Mouse (Mus musculus): ENCODE data around the gene Hpn. TPM values are rescaled to one million over a fixed set of nuclear protein-coding genes. Genes with fewer than 3 reads are reported as not detected.

Hpn gene
- polyA plus RNA-seq (2012; rRNA removed) (5.5 and 6.6 TPM in 2 replicates), polyA plus RNA-seq (2014; fragmentation: Nextera tagmentation; extraction: Ambion mirVana) (2.5 and 3.1 TPM in 2 replicates)

DNA sequence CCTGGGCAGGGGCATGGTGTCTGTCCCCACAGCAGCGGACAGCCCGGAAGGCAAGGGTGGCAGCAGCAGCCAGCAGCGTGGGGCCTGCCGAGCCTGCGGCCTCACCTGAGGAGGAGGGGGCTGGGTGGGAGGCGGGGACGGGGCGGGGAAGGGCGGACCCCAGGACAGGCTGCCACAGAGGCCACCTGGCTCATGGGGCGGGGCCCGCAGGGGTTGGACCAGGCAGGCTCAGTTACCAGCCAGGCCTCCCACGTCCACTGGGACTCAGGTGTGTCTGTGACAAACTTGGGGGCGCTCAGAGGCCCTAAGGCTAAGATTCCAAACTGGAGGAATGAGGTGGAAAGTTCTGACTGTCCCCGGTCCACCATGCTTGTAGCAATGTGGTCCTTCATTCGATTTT is at the start of gene Hpn:
Gene Hpn, minus strand, starts transcription at position 109 of the 400 bp plus-strand sequence.
- Histone ChIP-seq H3K27me3 (ENCODE audit: control insufficient read depth, insufficient read depth, low read length) (no peaks in the 10 kb centered on the region), H3K4me1 (ENCODE audit: control insufficient read depth, insufficient read depth, low read length) (peaks cover 9% of the 10 kb centered on the region), H3K4me3 (replicated peaks; ENCODE audit: low read length) (no peak within 1 kb of the TSS), H3K9ac (ENCODE audit: low read depth, low read length, severe bottlenecking) (no peak within 1 kb of the TSS), H3K9me3 (ENCODE audit: control insufficient read depth, low read length) (no peaks in the 10 kb centered on the region), H3K27ac (replicated peaks; ENCODE audit: low read depth, low read length) (no peak within 1 kb of the TSS), H3K4me2 (replicated peaks; ENCODE audit: low read depth, low read length, severe bottlenecking) (peak within 1 kb of the TSS; percentile 37), H3K36me3 (ENCODE audit: control insufficient read depth, insufficient read depth, low read length) (no peaks in the 10 kb centered on the region)
- 13% methylated on average over 15 of the region's 15 CpGs for WGBS
- DNase-seq (ENCODE audit: low spot score) = no peak
- no peak for TF ChIP-seq POLR2A (IDR thresholded peaks at IDR 0.05; ENCODE audit: borderline replicate concordance, extremely low read depth, insufficient read depth, insufficient read length)
- no peak for ATAC-seq (ENCODE audit: low FRiP score, low read depth)

DNA sequence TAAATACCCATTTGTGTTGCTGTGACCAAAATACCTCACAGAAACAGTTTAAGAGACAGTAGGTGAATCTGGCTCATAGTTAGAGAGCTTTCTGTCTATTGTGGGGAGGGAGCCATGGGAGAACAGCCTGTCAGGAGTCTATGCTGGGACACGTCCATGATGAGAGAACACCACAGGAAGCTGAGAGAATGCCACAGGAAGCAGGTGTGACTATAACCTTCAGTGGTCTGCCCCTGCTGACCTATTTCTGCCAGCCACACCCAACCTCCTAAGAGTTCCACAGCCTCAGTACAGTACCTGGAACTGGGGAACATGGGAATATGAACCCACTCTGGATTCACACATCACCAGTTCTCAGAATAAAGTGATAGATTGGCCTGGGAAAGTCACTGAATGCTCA is 49.7 kb upstream of the Hpn start:
- Histone ChIP-seq H3K27ac (replicated peaks; ENCODE audit: low read depth, low read length) (no peak overlapping the region), H3K4me1 (ENCODE audit: control insufficient read depth, insufficient read depth, low read length) (no peaks in the 10 kb centered on the region), H3K9me3 (ENCODE audit: control insufficient read depth, low read length) (no peaks in the 10 kb centered on the region), H3K27me3 (ENCODE audit: control insufficient read depth, insufficient read depth, low read length) (no peaks in the 10 kb centered on the region), H3K9ac (ENCODE audit: low read depth, low read length, severe bottlenecking) (no peak overlapping the region), H3K4me2 (replicated peaks; ENCODE audit: low read depth, low read length, severe bottlenecking) (no peak overlapping the region), H3K36me3 (ENCODE audit: control insufficient read depth, insufficient read depth, low read length) (no peaks in the 10 kb centered on the region), H3K4me3 (replicated peaks; ENCODE audit: low read length) (no peak overlapping the region)
- DNase-seq (ENCODE audit: low spot score) (no peak), ATAC-seq (ENCODE audit: low FRiP score, low read depth) (no peak)
- 38% methylated on average over 1 of the region's 1 CpGs for WGBS
- TF ChIP-seq POLR2A (IDR thresholded peaks at IDR 0.05; ENCODE audit: borderline replicate concordance, extremely low read depth, insufficient read depth, insufficient read length) = no peak

DNA sequence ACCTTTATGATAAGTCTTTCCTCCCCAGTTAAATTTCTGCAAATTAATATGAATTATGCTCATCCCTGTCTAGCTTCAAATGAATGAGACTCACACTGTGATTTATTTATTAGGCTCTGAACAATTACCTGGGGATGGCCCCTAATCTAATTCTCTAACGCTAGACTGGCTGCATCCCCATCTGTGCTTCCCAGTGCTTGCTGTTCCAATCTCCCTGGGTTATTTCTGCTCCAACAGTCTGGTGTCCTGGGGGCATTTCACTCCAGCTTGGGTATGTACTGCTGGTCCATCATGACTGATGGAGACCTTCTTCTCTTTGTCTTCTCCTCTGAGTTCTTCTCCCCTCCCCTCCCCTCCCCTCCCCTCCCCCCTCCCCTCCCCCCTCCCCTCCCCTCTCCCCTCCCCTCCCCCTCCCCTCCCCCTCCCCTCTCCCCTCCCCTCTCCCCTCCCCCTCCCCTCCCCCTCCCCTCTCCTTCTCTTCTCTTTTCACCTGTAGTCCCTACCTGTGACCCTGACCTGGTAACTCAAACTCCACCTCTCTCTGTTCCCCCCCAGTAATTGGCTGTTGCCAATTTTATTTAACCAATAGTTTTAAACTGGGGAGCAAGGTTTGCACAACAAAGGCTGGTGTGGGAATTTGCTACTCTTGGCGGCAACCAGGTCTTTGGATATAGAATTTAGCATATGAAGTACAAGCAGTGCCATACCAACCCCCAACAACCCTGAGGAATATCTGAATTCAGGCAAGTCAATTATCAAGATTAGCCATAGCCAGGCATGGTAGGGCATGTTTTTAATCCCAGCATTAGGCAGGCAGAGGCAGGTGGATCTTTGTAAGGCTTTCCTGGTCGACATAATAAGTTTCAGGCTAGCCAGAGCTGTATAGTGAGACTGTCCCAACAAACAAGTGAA is 48.8 kb upstream of the Hpn start:
- Histone ChIP-seq H3K27ac (replicated peaks; ENCODE audit: low read depth, low read length) (no peak overlapping the region), H3K9me3 (ENCODE audit: control insufficient read depth, low read length) (no peaks in the 10 kb centered on the region), H3K4me1 (ENCODE audit: control insufficient read depth, insufficient read depth, low read length) (no peaks in the 10 kb centered on the region), H3K4me2 (replicated peaks; ENCODE audit: low read depth, low read length, severe bottlenecking) (no peak overlapping the region), H3K4me3 (replicated peaks; ENCODE audit: low read length) (no peak overlapping the region), H3K9ac (ENCODE audit: low read depth, low read length, severe bottlenecking) (no peak overlapping the region), H3K36me3 (ENCODE audit: control insufficient read depth, insufficient read depth, low read length) (no peaks in the 10 kb centered on the region), H3K27me3 (ENCODE audit: control insufficient read depth, insufficient read depth, low read length) (no peaks in the 10 kb centered on the region)
- 62% methylated on average over 3 of the region's 3 CpGs for WGBS
- no peak for ATAC-seq (ENCODE audit: low FRiP score, low read depth)
- DNase-seq (ENCODE audit: low spot score) = no peak
- no peak for TF ChIP-seq POLR2A (IDR thresholded peaks at IDR 0.05; ENCODE audit: borderline replicate concordance, extremely low read depth, insufficient read depth, insufficient read length)

DNA sequence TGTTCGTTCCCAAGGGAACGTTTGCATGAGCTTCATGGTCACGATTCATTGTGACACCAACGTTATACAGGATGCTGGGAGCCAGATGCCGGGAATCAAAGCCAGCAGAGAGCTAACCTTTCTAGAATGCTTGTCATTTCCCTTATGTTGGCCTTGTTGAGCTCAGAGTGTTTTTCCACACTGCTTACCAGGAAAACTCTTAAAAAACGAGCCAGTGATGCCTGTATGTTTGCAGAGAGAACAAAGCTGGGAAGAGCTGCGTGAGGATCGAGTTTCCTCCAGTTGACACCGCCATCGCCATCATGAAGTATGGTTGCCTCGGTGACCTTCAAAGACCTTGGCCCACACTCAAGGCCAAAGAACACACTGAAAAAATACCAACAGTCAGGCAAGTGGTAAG is 47.2 kb upstream of the Hpn start:
- H3K4me3 ChIP-seq (replicated peaks; ENCODE audit: low read length) = no peak overlapping the region
- no peaks in the 10 kb centered on the region for H3K9me3 ChIP-seq (ENCODE audit: control insufficient read depth, low read length)
- H3K27me3 ChIP-seq (ENCODE audit: control insufficient read depth, insufficient read depth, low read length) = no peaks in the 10 kb centered on the region
- no peak overlapping the region for H3K27ac ChIP-seq (replicated peaks; ENCODE audit: low read depth, low read length)
- TF ChIP-seq POLR2A (IDR thresholded peaks at IDR 0.05; ENCODE audit: borderline replicate concordance, extremely low read depth, insufficient read depth, insufficient read length) = no peak
- no peaks in the 10 kb centered on the region for H3K4me1 ChIP-seq (ENCODE audit: control insufficient read depth, insufficient read depth, low read length)
- no peak overlapping the region for H3K4me2 ChIP-seq (replicated peaks; ENCODE audit: low read depth, low read length, severe bottlenecking)
- 68% methylated on average over 11 of the region's 11 CpGs for WGBS
- DNase-seq (ENCODE audit: low spot score) (no peak), ATAC-seq (ENCODE audit: low FRiP score, low read depth) (no peak)
- no peaks in the 10 kb centered on the region for H3K36me3 ChIP-seq (ENCODE audit: control insufficient read depth, insufficient read depth, low read length)
- H3K9ac ChIP-seq (ENCODE audit: low read depth, low read length, severe bottlenecking) = no peak overlapping the region

DNA sequence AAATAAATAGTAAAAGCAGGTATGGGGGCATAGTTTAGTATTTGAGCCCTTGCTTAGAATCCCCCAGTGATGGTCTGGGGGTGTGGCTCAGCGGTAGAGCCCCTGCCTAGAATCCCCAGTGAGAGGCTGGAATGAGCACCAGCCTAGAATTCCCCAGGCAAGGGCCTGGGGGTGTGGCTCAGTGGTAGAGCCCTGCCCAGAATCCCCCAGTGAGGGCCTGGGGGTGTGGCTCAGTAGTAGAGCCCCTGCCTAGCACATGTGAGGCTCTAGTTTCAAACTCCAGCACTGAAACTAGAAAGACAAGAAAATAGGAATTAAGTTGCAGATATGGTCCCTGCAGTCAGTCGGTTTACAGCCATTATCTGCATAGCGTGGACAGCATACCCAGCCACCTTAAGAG is 46.7 kb upstream of the Hpn start:
- ATAC-seq (ENCODE audit: low FRiP score, low read depth) = no peak
- WGBS = 60% methylated on average over 3 of the region's 3 CpGs
- Histone ChIP-seq H3K4me1 (ENCODE audit: control insufficient read depth, insufficient read depth, low read length) (no peaks in the 10 kb centered on the region), H3K4me3 (replicated peaks; ENCODE audit: low read length) (no peak overlapping the region), H3K36me3 (ENCODE audit: control insufficient read depth, insufficient read depth, low read length) (no peaks in the 10 kb centered on the region), H3K9ac (ENCODE audit: low read depth, low read length, severe bottlenecking) (no peak overlapping the region), H3K9me3 (ENCODE audit: control insufficient read depth, low read length) (no peaks in the 10 kb centered on the region), H3K27me3 (ENCODE audit: control insufficient read depth, insufficient read depth, low read length) (no peaks in the 10 kb centered on the region), H3K27ac (replicated peaks; ENCODE audit: low read depth, low read length) (no peak overlapping the region), H3K4me2 (replicated peaks; ENCODE audit: low read depth, low read length, severe bottlenecking) (no peak overlapping the region)
- DNase-seq (ENCODE audit: low spot score) = no peak
- no peak for TF ChIP-seq POLR2A (IDR thresholded peaks at IDR 0.05; ENCODE audit: borderline replicate concordance, extremely low read depth, insufficient read depth, insufficient read length)

All from limb, embryonic 14.5 days (tissue).